Mouse (Mus musculus): Measurements from ENCODE around the gene Sh2d1a. TPM values are rescaled to one million over a fixed set of nuclear protein-coding genes. Genes with fewer than 3 reads are reported as not detected.

The Sh2d1a gene
- polyA plus RNA-seq (2016; fragmentation: Nextera tagmentation; extraction: Ambion mirVana) = not detected in 2 replicates

DNA sequence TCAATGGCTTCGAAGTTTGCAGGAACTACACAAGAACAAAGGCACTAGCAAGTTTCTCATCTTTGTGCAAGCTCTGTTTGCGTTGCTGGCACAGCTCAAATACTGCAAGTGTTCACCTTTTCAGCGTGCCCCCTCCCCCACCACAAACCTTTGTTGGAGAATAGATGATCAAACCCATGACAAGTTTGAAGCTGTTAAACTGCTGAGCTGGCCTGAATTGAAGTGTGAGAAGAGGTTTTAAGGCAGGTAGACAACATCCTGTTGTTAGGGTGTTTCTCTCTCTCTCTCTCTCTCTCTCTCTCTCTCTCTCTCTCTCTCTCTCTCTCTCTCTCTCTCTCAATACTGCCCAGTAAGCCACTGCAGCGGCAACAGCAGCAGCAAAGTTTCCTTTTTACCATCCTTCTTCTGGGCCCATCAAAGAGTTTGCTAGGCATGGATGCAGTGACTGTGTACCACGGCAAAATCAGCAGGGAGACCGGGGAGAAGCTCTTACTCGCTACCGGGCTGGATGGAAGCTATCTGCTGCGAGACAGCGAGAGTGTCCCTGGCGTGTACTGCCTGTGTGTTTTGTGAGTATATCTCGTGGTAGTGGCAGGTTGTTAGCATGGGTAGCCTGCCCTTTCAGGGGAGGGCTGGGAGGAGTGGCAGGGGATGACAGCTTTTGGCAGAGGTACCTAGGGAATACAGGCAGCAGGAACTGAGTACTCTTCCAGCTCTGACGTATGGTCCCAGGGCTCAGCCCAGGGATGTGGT is at the start of gene Sh2d1a:
Sh2d1a (plus strand) TSS at position 163 of the 753 bp plus-strand sequence.
- H3K4me3 ChIP-seq = no peak within 1 kb of the TSS
- 72% methylated on average over 13 of the region's 13 CpGs for WGBS
- no peak within 1 kb of the TSS for H3K27ac ChIP-seq (ENCODE audit: poor library complexity, severe bottlenecking)
- H3K9me3 ChIP-seq (replicated peaks) = no peaks in the 10 kb centered on the region
- H3K4me2 ChIP-seq = no peak within 1 kb of the TSS
- H3K4me1 ChIP-seq (replicated peaks) = no peaks in the 10 kb centered on the region
- no peaks in the 10 kb centered on the region for H3K27me3 ChIP-seq (replicated peaks)
- ATAC-seq (ENCODE audit: insufficient number of reproducible peaks, low FRiP score) = no peak
- H3K9ac ChIP-seq = no peak within 1 kb of the TSS
- H3K36me3 ChIP-seq = no peaks in the 10 kb centered on the region

DNA sequence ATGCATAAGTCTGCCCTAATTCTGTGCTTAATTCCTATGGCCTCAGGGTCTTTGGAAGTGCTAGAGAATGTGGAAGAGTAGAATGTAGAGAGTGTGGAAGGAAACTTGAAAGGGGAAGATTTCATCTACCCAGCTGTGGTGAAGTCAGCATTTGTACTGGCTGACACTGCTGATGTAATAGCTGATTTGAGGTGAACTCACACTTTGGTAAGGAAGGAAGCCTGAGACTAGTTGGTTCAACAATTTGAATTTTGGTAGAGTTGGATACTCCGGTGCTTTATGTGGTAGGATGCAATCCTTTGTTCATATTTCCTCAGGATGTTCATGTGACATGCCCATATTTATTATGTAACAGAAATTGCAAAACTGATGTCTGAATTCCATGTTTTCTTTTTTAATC is 49.3 kb upstream of the Sh2d1a start:
- Histone ChIP-seq H3K4me2 (no peak overlapping the region), H3K27me3 (replicated peaks) (no peaks in the 10 kb centered on the region), H3K9me3 (replicated peaks) (no peaks in the 10 kb centered on the region), H3K9ac (no peak overlapping the region), H3K27ac (ENCODE audit: poor library complexity, severe bottlenecking) (no peak overlapping the region), H3K4me1 (replicated peaks) (no peaks in the 10 kb centered on the region), H3K36me3 (no peaks in the 10 kb centered on the region), H3K4me3 (no peak overlapping the region)
- 89% methylated on average over 1 of the region's 1 CpGs for WGBS
- no peak for ATAC-seq (ENCODE audit: insufficient number of reproducible peaks, low FRiP score)

DNA sequence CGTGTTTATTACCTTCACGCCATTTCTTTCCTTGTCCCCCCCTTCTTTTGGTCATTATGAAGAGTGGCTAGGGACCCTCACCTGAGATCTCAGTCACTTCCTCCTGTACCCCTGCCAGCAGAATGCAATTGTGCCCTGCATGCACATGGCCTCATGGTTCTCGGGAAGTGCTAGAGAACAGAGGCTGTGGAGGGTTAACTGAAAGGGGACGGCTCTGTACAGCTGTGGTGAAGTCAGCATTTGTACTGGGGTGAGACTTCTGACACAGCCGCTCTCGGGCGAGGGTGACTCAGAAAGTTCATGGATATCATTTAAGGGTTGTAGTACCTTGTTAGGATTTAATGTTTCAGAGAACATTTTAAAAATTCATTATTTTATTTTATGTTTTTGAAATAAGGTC is 47.7 kb upstream of the Sh2d1a start:
- no peak overlapping the region for H3K27ac ChIP-seq (ENCODE audit: poor library complexity, severe bottlenecking)
- no peak for ATAC-seq (ENCODE audit: insufficient number of reproducible peaks, low FRiP score)
- no peak overlapping the region for H3K9ac ChIP-seq
- no peak overlapping the region for H3K4me3 ChIP-seq
- WGBS = 77% methylated on average over 7 of the region's 7 CpGs
- no peaks in the 10 kb centered on the region for H3K27me3 ChIP-seq (replicated peaks)
- H3K4me1 ChIP-seq (replicated peaks) = no peaks in the 10 kb centered on the region
- H3K9me3 ChIP-seq (replicated peaks) = no peaks in the 10 kb centered on the region
- no peak overlapping the region for H3K4me2 ChIP-seq
- H3K36me3 ChIP-seq = no peaks in the 10 kb centered on the region

DNA sequence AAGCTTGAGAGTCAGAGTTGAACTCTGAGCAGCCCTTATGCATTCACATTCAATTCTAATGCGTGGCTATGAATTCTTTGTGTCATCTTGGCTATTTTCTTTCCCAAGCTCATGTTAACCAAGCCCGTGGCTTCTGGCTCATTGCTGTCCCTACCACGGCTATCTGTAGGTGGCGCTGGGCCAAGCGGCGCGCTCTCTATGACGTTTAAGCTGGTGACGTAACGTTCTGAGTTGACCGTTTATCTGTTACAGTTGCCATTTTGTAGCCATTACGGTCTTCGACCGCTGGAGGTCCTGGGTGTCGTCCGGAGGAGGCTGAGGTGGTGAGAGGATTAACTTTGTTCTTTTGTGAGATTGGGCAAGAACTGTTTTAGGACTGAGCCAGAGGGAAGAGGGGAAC is 12.8 kb upstream of the Sh2d1a start, which contains the start of gene Tex13c2:
Tex13c2 (plus strand) TSS at position 246 of the 400 bp plus-strand sequence.
- H3K9me3 ChIP-seq (replicated peaks) = no peaks in the 10 kb centered on the region
- no peak for ATAC-seq (ENCODE audit: insufficient number of reproducible peaks, low FRiP score)
- H3K27me3 ChIP-seq (replicated peaks) = no peaks in the 10 kb centered on the region
- no peak within 1 kb of the TSS for H3K4me3 ChIP-seq
- 84% methylated on average over 16 of the region's 16 CpGs for WGBS
- no peaks in the 10 kb centered on the region for H3K4me1 ChIP-seq (replicated peaks)
- no peak within 1 kb of the TSS for H3K27ac ChIP-seq (ENCODE audit: poor library complexity, severe bottlenecking)
- H3K4me2 ChIP-seq = no peak within 1 kb of the TSS
- H3K36me3 ChIP-seq = no peaks in the 10 kb centered on the region
- no peak within 1 kb of the TSS for H3K9ac ChIP-seq

DNA sequence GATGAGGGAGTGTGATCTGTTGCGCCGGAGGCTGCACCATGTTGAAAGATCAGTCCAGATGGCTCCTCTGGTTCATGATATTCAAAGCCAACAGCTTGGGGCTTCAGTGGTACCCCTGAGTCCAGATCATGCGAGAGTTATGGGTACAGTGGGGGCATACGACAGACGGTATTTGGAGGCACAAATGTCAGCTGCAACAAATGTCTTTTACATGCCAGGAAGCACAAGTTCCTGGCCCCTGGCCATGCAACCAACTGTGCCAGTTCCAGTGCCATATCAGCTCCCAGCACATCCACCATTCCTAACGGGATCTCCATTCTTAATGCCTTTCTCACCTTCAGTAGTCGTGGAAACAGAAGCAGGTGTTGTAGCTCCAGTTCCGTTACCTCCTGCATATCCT is 11.9 kb upstream of the Sh2d1a start:
- WGBS = 86% methylated on average over 8 of the region's 8 CpGs

DNA sequence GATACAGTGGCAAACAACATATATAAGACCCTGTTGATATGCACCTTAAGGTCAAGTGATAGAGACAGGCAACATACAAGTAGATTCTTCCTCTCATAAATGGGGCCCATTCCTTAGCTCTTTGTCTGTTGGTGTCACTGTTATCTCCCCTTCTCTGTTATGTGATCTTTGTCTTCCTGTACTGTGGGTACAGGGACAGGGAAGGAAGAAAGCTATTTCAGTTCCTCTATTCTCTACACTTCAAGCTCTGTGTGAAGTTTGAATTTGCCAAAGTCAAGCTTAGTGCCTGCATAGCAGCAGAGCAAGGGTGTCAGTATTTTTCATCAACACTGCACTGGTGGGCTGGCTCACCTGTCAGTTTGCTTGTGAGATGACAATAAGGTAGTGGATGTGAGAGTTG is 1.7 kb upstream of the Sh2d1a start:
- H3K9me3 ChIP-seq (replicated peaks) = no peaks in the 10 kb centered on the region
- no peaks in the 10 kb centered on the region for H3K36me3 ChIP-seq
- H3K4me1 ChIP-seq (replicated peaks) = no peaks in the 10 kb centered on the region
- no peak overlapping the region for H3K9ac ChIP-seq
- H3K27me3 ChIP-seq (replicated peaks) = no peaks in the 10 kb centered on the region
- no peak overlapping the region for H3K4me2 ChIP-seq
- no peak for ATAC-seq (ENCODE audit: insufficient number of reproducible peaks, low FRiP score)
- no peak overlapping the region for H3K4me3 ChIP-seq
- no peak overlapping the region for H3K27ac ChIP-seq (ENCODE audit: poor library complexity, severe bottlenecking)

More for the DNA sequence above, 11.9 kb upstream of the Sh2d1a start:
- Histone ChIP-seq H3K4me1 (replicated peaks) (no peaks in the 10 kb centered on the region), H3K27me3 (replicated peaks) (no peaks in the 10 kb centered on the region), H3K9ac (no peak overlapping the region), H3K4me2 (no peak overlapping the region), H3K27ac (ENCODE audit: poor library complexity, severe bottlenecking) (no peak overlapping the region), H3K36me3 (no peaks in the 10 kb centered on the region), H3K9me3 (replicated peaks) (no peaks in the 10 kb centered on the region), H3K4me3 (no peak overlapping the region)
- no peak for ATAC-seq (ENCODE audit: insufficient number of reproducible peaks, low FRiP score)

DNA sequence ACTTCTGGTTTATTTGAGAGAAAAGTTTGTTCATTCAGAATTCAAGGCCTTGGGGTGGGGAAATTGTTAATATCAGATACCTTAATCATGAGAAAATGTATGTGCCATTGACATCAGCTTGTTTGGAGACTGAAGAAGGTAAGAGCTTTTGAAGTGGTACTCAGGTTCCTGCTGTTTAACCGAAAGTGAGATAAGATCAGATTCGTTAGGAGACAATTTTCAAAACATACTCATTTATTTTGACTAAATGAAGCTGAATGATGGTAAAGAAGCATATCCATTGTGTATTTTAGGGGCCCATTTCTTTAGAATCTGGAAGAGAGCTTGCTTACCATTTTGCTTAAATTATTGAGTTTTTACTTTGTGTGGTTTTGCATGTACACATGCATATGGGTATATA is 8.9 kb downstream of the Sh2d1a start:
- Histone ChIP-seq H3K27me3 (replicated peaks) (no peaks in the 10 kb centered on the region), H3K9ac (no peak overlapping the region), H3K9me3 (replicated peaks) (no peaks in the 10 kb centered on the region), H3K27ac (ENCODE audit: poor library complexity, severe bottlenecking) (no peak overlapping the region), H3K4me1 (replicated peaks) (no peaks in the 10 kb centered on the region), H3K4me3 (no peak overlapping the region), H3K36me3 (no peaks in the 10 kb centered on the region), H3K4me2 (no peak overlapping the region)
- WGBS = 63% methylated on average over 2 of the region's 2 CpGs
- no peak for ATAC-seq (ENCODE audit: insufficient number of reproducible peaks, low FRiP score)

DNA sequence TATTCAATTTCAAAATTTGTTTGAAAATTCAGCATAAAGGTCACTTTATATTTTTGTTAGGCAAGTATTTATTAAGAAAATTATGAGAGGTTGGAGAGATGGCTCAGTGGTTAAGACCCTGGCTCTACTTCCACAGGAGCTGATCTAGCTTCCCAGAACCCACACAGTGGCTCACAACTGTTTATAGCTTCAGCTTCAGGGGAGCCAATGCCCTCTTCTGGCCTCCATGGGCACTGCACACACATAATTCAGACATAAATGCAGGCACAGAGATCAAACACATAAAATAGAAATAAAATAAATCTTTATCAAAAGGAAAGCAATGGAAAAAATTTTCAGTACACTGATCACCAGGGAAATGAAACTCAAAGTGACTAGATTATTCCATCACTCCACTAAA is 10.3 kb downstream of the Sh2d1a start:
- no peak overlapping the region for H3K4me2 ChIP-seq

DNA sequence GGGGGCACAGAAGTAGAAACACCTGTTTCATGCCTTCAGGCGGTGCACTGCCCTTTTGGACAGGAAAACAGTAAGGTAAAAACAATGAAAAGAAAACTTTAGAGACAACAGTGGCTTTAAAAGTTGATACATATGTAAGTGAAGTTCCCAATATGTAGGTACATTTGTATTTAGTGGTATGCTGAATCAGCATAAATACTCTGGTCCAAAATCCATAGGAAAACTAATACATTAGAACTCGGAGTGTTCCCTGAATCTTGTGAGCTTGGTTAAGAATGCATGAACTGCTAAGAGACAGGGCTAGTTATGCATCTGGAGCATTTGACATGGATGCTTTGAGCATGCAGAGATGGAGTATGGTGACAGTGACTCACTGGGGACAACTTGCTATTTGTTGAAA is 20.6 kb downstream of the Sh2d1a start:
- WGBS = 77% methylated on average over 2 of the region's 2 CpGs
- Histone ChIP-seq H3K4me1 (replicated peaks) (no peaks in the 10 kb centered on the region), H3K36me3 (no peaks in the 10 kb centered on the region), H3K9ac (no peak overlapping the region), H3K9me3 (replicated peaks) (no peaks in the 10 kb centered on the region), H3K27me3 (replicated peaks) (no peaks in the 10 kb centered on the region), H3K27ac (ENCODE audit: poor library complexity, severe bottlenecking) (no peak overlapping the region), H3K4me3 (no peak overlapping the region), H3K4me2 (no peak overlapping the region)
- no peak for ATAC-seq (ENCODE audit: insufficient number of reproducible peaks, low FRiP score)

More for the DNA sequence above, 10.3 kb downstream of the Sh2d1a start:
- Histone ChIP-seq H3K9ac (no peak overlapping the region), H3K4me3 (no peak overlapping the region), H3K36me3 (no peaks in the 10 kb centered on the region), H3K9me3 (replicated peaks) (no peaks in the 10 kb centered on the region), H3K27ac (ENCODE audit: poor library complexity, severe bottlenecking) (no peak overlapping the region), H3K4me1 (replicated peaks) (no peaks in the 10 kb centered on the region), H3K27me3 (replicated peaks) (no peaks in the 10 kb centered on the region)
- no peak for ATAC-seq (ENCODE audit: insufficient number of reproducible peaks, low FRiP score)

DNA sequence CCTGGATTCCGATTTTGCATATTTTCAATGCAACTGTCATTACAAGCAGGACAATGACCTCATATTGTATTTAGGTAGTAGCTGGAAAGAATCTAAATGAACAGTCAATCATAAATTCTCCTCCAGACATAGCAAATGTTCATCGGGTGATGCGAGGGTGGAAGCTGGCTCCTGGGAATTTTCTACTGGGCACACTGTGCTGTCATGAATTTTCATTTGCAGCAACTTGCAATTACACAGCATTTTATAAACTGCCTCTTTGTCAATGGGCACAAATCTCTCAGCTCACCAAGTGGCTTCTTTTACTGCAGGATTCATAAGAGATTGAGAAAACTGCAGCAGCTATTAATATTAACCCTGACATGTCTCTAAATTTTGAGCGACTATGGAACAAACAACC is 28.4 kb downstream of the Sh2d1a start:
- no peak overlapping the region for H3K9ac ChIP-seq
- no peaks in the 10 kb centered on the region for H3K4me1 ChIP-seq (replicated peaks)
- no peak overlapping the region for H3K4me2 ChIP-seq
- no peak for ATAC-seq (ENCODE audit: insufficient number of reproducible peaks, low FRiP score)
- H3K9me3 ChIP-seq (replicated peaks) = no peaks in the 10 kb centered on the region
- H3K4me3 ChIP-seq = no peak overlapping the region
- H3K27me3 ChIP-seq (replicated peaks) = no peaks in the 10 kb centered on the region
- H3K27ac ChIP-seq (ENCODE audit: poor library complexity, severe bottlenecking) = no peak overlapping the region
- no peaks in the 10 kb centered on the region for H3K36me3 ChIP-seq
- WGBS = 75% methylated on average over 4 of the region's 4 CpGs

DNA sequence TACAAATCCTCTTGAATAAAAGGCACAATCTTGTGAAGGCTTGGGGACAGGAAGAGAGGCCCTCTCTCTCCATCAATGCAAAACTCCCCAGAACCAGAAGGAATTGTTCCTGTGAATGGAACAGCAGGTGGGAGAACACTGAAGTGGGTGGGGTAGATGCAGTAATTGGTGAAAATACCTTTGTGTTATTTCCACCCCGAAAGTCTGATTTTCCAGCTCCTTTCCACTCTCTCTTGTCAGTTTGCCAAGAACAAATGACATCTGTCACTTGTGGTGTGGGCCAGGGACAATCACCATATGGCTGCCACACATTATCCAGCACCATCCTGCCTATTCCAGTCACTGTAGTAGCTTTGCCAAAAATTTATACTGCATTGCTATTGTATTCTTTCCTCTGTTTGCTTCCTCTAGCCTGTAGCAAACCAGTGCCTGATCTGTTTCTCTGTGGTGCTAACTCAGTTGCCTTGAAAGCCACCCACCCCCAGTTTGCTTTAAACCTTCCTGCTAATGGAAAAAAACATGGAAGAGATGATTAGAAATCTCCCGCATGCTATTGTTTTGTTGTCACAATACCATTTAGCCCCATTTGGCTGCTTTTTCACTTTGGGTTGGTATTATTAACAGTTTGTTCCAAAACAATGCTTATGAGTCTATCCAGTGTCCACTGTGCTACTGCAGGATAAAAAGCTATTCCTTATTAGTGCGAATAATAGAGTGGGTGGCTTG is 37.9 kb downstream of the Sh2d1a start:
- Histone ChIP-seq H3K36me3 (no peaks in the 10 kb centered on the region), H3K4me1 (replicated peaks) (no peaks in the 10 kb centered on the region), H3K4me2 (peak overlapping the region; percentile 45; the same call in 1 of the 2 replicates), H3K4me3 (peak overlapping the region; percentile 15; the same call in 1 of the 2 replicates), H3K9ac (no peak overlapping the region), H3K27ac (ENCODE audit: poor library complexity, severe bottlenecking) (no peak overlapping the region), H3K9me3 (replicated peaks) (no peaks in the 10 kb centered on the region), H3K27me3 (replicated peaks) (no peaks in the 10 kb centered on the region)
- 37% methylated on average over 3 of the region's 3 CpGs for WGBS
- ATAC-seq (ENCODE audit: insufficient number of reproducible peaks, low FRiP score) = no peak

Measured in heart, embryonic 12.5 days (tissue).